Mouse (Mus musculus) embryonic fibroblast, embryonic 13.5 days (primary cell): ENCODE measurements around the gene Mras. TPM values are rescaled to one million over a fixed set of nuclear protein-coding genes. Genes with fewer than 3 reads are reported as not detected.

Experiments
- H3K27ac ChIP-seq: 2 replicates; pipeline ENCODE4 v1.5.1; 2012; ENCODE audit warnings: low read length, control low read depth, inconsistent platforms; ENCODE audit not compliant: insufficient read depth
- H3K4me1 ChIP-seq: 2 replicates; pipeline ENCODE4 v1.6.1; 2011; ENCODE audit warnings: low read length; ENCODE audit not compliant: control insufficient read depth, insufficient read depth
- H3K4me3 ChIP-seq: 2 replicates; pipeline ENCODE4 v1.5.1; 2011; ENCODE audit warnings: mild to moderate bottlenecking, control low read depth, low read length; ENCODE audit not compliant: insufficient read depth
- CTCF ChIP-seq: IDR thresholded peaks from 2 replicates; pipeline ENCODE4 v1.5.1; 2011; ENCODE audit warnings: mild to moderate bottlenecking, control low read depth, low read length, moderate library complexity, borderline replicate concordance; ENCODE audit not compliant: insufficient read depth
- POLR2A ChIP-seq: IDR thresholded peaks from 2 replicates; pipeline ENCODE4 v1.6.1; 2011; ENCODE audit warnings: low read depth, mild to moderate bottlenecking, control low read depth, low read length, moderate library complexity
- polyA plus RNA-seq: library from polyadenylated mRNA; stranded (reverse); fragments of >200 nt; gene quantifications from 2 replicates; pipeline ENCODE4 v1.2.4, GENCODE M21; 2011; ENCODE audit warnings: low read depth; ENCODE audit not compliant: missing spikeins, insufficient read length

Gene Mras
- polyA plus RNA-seq, 1 experiment = 35.3 TPM

- Histone ChIP-seq H3K4me1 (peaks cover 3% of the 10 kb centered on the region; the same call in 1 of the 2 replicates), H3K27ac (no peak overlapping the region), H3K4me3 (no peak overlapping the region)
- TF ChIP-seq CTCF (no peak), POLR2A (no peak)
Measured at GRCm38 (mm10) chr9:99397056-99397815, 39.9 kb downstream of the Mras start.

GRCm38 (mm10) chr9:99394366-99394765 is 42.8 kb downstream of the Mras start:
- H3K4me1 ChIP-seq = peaks cover 3% of the 10 kb centered on the region; the same call in 1 of the 2 replicates

GRCm38 (mm10) chr9:99393146-99393545 is 44.0 kb downstream of the Mras start:
- no peak overlapping the region for H3K4me3 ChIP-seq
- H3K4me1 ChIP-seq = peaks cover 6% of the 10 kb centered on the region; the same call in 1 of the 2 replicates
- no peak overlapping the region for H3K27ac ChIP-seq
- TF ChIP-seq CTCF (no peak), POLR2A (no peak)

More at GRCm38 (mm10) chr9:99394366-99394765, 42.8 kb downstream of the Mras start:
- TF ChIP-seq POLR2A (no peak), CTCF (no peak)
- Histone ChIP-seq H3K27ac (no peak overlapping the region), H3K4me3 (no peak overlapping the region)

- no peak for TF ChIP-seq CTCF
- TF ChIP-seq POLR2A = no peak
- Histone ChIP-seq H3K4me1 (peaks cover 6% of the 10 kb centered on the region; the same call in 1 of the 2 replicates), H3K27ac (no peak overlapping the region), H3K4me3 (no peak overlapping the region)
Measured at GRCm38 (mm10) chr9:99391557-99391956, 45.6 kb downstream of the Mras start.

- TF ChIP-seq CTCF = no peak
- TF ChIP-seq POLR2A = no peak
- H3K4me3 ChIP-seq = no peak overlapping the region
Measured at GRCm38 (mm10) chr9:99390716-99391115, 46.5 kb downstream of the Mras start.

GRCm38 (mm10) chr9:99390201-99390600 is 47.0 kb downstream of the Mras start:
- no peak for TF ChIP-seq CTCF
- TF ChIP-seq POLR2A = no peak
- Histone ChIP-seq H3K4me1 (peaks cover 3% of the 10 kb centered on the region; the same call in 1 of the 2 replicates), H3K4me3 (no peak overlapping the region), H3K27ac (no peak overlapping the region)

More at GRCm38 (mm10) chr9:99390716-99391115, 46.5 kb downstream of the Mras start:
- Histone ChIP-seq H3K27ac (no peak overlapping the region), H3K4me1 (peaks cover 3% of the 10 kb centered on the region; the same call in 1 of the 2 replicates)

- H3K4me1 ChIP-seq = peaks cover 3% of the 10 kb centered on the region; the same call in 1 of the 2 replicates
- no peak for TF ChIP-seq CTCF
- TF ChIP-seq POLR2A = no peak
- H3K4me3 ChIP-seq = no peak overlapping the region
- no peak overlapping the region for H3K27ac ChIP-seq
Measured at GRCm38 (mm10) chr9:99389506-99389905, 47.7 kb downstream of the Mras start.

GRCm38 (mm10) chr9:99388856-99389255 is 48.3 kb downstream of the Mras start:
- Histone ChIP-seq H3K4me1 (peaks cover 3% of the 10 kb centered on the region; the same call in 1 of the 2 replicates), H3K4me3 (no peak overlapping the region), H3K27ac (no peak overlapping the region)
- TF ChIP-seq CTCF = no peak
- no peak for TF ChIP-seq POLR2A

- Histone ChIP-seq H3K27ac (no peak overlapping the region), H3K4me1 (peaks cover 3% of the 10 kb centered on the region; the same call in 1 of the 2 replicates), H3K4me3 (no peak overlapping the region)
- TF ChIP-seq CTCF = no peak
- TF ChIP-seq POLR2A = no peak
Measured at GRCm38 (mm10) chr9:99388078-99388477, 49.1 kb downstream of the Mras start.

- TF ChIP-seq POLR2A (no peak), CTCF (no peak)
- peaks cover 9% of the 10 kb centered on the region for H3K4me1 ChIP-seq
- no peak overlapping the region for H3K27ac ChIP-seq
- no peak overlapping the region for H3K4me3 ChIP-seq
Measured at GRCm38 (mm10) chr9:99382556-99382955, 54.6 kb downstream of the Mras start.
